Mouse (Mus musculus) erythroblast, adult 5-6 weeks (primary cell): ENCODE measurements around the gene Npas3. TPM values are rescaled to one million over a fixed set of nuclear protein-coding genes. Genes with fewer than 3 reads are reported as not detected.

Experiments used
- ATAC-seq: replicated peaks from 2 replicates; pipeline ENCODE4 v1.8.0; 2016; ENCODE audit warnings: moderate number of reproducible peaks, mild to moderate bottlenecking, moderate TSS enrichment, inconsistent platforms; ENCODE audit not compliant: poor library complexity, low FRiP score, severe bottlenecking
- total RNA-seq, 2 experiments: library from RNA; stranded (forward) in 1 of 2; stranded (reverse) in 1 of 2; fragments of 150-400 nt in 1 of 2; fragments of 200-764, 138-1000 nt in 1 of 2; gene quantifications; 2 replicates each; pipeline versions ENCODE4 v1.2.3 to v1.2.4; 2015 to 2017; ENCODE audit warnings: low replicate concordance in 2 of 2

The Npas3 gene
- total RNA-seq, 2 experiments from 2014 or later = not detected

- ATAC-seq = no peak
Measured at GRCm38 (mm10) chr12:53833348-53833747, 584.9 kb downstream of the Npas3 start.

GRCm38 (mm10) chr12:53836031-53836790 is 587.7 kb downstream of the Npas3 start:
- no peak for ATAC-seq

- ATAC-seq = no peak
Measured at GRCm38 (mm10) chr12:53837408-53837807, 588.9 kb downstream of the Npas3 start.

- no peak for ATAC-seq
Measured at GRCm38 (mm10) chr12:53838541-53838940, 590.1 kb downstream of the Npas3 start.

- no peak for ATAC-seq
Measured at GRCm38 (mm10) chr12:53841928-53842671, 593.6 kb downstream of the Npas3 start.

GRCm38 (mm10) chr12:53843626-53844025 is 595.1 kb downstream of the Npas3 start:
- ATAC-seq = no peak

- ATAC-seq = no peak
Measured at GRCm38 (mm10) chr12:53846154-53846665, 597.7 kb downstream of the Npas3 start.

- ATAC-seq = no peak
Measured at GRCm38 (mm10) chr12:53849263-53849662, 600.8 kb downstream of the Npas3 start.

- no peak for ATAC-seq
Measured at GRCm38 (mm10) chr12:53852432-53852831, 604.0 kb downstream of the Npas3 start.

- no peak for ATAC-seq
Measured at GRCm38 (mm10) chr12:53860176-53860575, 611.7 kb downstream of the Npas3 start.

GRCm38 (mm10) chr12:53862281-53862680 is 613.8 kb downstream of the Npas3 start:
- ATAC-seq = no peak

- no peak for ATAC-seq
Measured at GRCm38 (mm10) chr12:53864436-53865136, 616.1 kb downstream of the Npas3 start.

GRCm38 (mm10) chr12:53865691-53866090 is 617.2 kb downstream of the Npas3 start:
- no peak for ATAC-seq

- no peak for ATAC-seq
Measured at GRCm38 (mm10) chr12:53869981-53870380, 621.5 kb downstream of the Npas3 start.

- ATAC-seq = no peak
Measured at GRCm38 (mm10) chr12:53875226-53875625, 626.7 kb downstream of the Npas3 start.

GRCm38 (mm10) chr12:53876693-53877092 is 628.2 kb downstream of the Npas3 start:
- ATAC-seq = no peak

GRCm38 (mm10) chr12:53881684-53882083 is 633.2 kb downstream of the Npas3 start:
- ATAC-seq = no peak

GRCm38 (mm10) chr12:53882863-53883262 is 634.4 kb downstream of the Npas3 start:
- ATAC-seq = no peak

- no peak for ATAC-seq
Measured at GRCm38 (mm10) chr12:53888624-53889023, 640.1 kb downstream of the Npas3 start.

GRCm38 (mm10) chr12:53895909-53896308 is 647.4 kb downstream of the Npas3 start:
- ATAC-seq = no peak
